Mouse (Mus musculus) testis, adult 2 months (tissue): Measurements from ENCODE around the gene Nmrk1. TPM values are rescaled to one million over a fixed set of nuclear protein-coding genes. Genes with fewer than 3 reads are reported as not detected.

Experiments used
- H3K27ac ChIP-seq: fragments of 200-500 bp; 2 replicates; pipeline ENCODE4 v1.5.1; 2012; ENCODE audit warnings: low read depth, low read length; ENCODE audit not compliant: control insufficient read depth, insufficient read depth
- H3K27me3 ChIP-seq: fragments of 200-500 bp; 2 replicates; pipeline ENCODE4 v1.6.1; 2012; ENCODE audit warnings: mild to moderate bottlenecking, low read length, moderate library complexity; ENCODE audit not compliant: control insufficient read depth, insufficient read depth
- H3K36me3 ChIP-seq: fragments of 200-500 bp; 2 replicates; pipeline ENCODE4 v1.6.1; 2012; ENCODE audit warnings: mild to moderate bottlenecking, low read length; ENCODE audit not compliant: control insufficient read depth, insufficient read depth
- H3K4me1 ChIP-seq: fragments of 200-500 bp; 2 replicates; pipeline ENCODE4 v1.6.1; 2012; ENCODE audit warnings: low read length; ENCODE audit not compliant: control insufficient read depth, insufficient read depth
- H3K4me3 ChIP-seq: fragments of 200-500 bp; 2 replicates; pipeline ENCODE4 v1.5.1; 2012; ENCODE audit warnings: low read depth, mild to moderate bottlenecking, low read length, moderate library complexity, mixed read lengths; ENCODE audit not compliant: control insufficient read depth
- CTCF ChIP-seq: fragments of 200-500 bp; IDR thresholded peaks from 2 replicates; pipeline ENCODE4 v1.5.1; 2012; ENCODE audit warnings: low read depth, mild to moderate bottlenecking, inconsistent platforms, low read length, moderate library complexity; ENCODE audit not compliant: control insufficient read depth, insufficient read depth, insufficient replicate concordance
- POLR2A ChIP-seq: fragments of 200-500 bp; IDR thresholded peaks from 2 replicates; pipeline ENCODE4 v1.6.1; 2012; ENCODE audit warnings: low read depth, mild to moderate bottlenecking, inconsistent platforms, low read length, moderate library complexity; ENCODE audit not compliant: control insufficient read depth
- polyA plus RNA-seq: library from polyadenylated mRNA; depleted of rRNA; stranded (reverse); fragments of >200 nt; gene quantifications from 2 replicates; pipeline ENCODE4 v1.2.3, GENCODE M21; 2012

The Nmrk1 gene
- polyA plus RNA-seq, 1 experiment, result 7.6 TPM

- Histone ChIP-seq H3K27me3 (no peaks in the 10 kb centered on the region), H3K4me3 (no peak overlapping the region), H3K27ac (no peak overlapping the region), H3K36me3 (no peaks in the 10 kb centered on the region), H3K4me1 (no peaks in the 10 kb centered on the region)
- TF ChIP-seq POLR2A (no peak), CTCF (no peak)
These were observed 14.2 kb upstream of the Nmrk1 start for GRCm38 (mm10) chr19:18617504-18617903.

DNA sequence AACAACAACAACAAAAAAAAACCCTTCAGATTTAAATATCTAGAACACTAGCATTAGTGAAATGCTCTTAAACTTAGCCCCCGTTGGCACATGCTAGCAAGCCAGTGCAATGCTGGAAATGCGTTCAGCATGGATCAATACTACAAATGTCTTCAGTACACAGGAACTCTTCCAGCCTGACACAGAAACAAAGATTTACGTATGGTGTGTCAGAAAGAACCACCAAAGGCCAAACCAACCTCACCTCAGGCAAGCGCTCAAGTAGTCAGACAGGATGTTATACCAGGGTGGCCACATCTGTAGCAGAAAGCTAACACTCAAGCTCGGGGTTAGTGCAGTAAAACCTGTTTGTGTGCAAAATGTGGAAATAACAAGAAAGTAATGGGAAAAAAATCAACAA, 12.7 kb upstream of the Nmrk1 start:
- Histone ChIP-seq H3K4me1 (no peaks in the 10 kb centered on the region), H3K27me3 (no peaks in the 10 kb centered on the region), H3K27ac (no peak overlapping the region), H3K4me3 (no peak overlapping the region), H3K36me3 (no peaks in the 10 kb centered on the region)
- TF ChIP-seq CTCF (no peak), POLR2A (no peak)

- TF ChIP-seq POLR2A (no peak), CTCF (no peak)
- Histone ChIP-seq H3K36me3 (no peaks in the 10 kb centered on the region), H3K4me1 (no peaks in the 10 kb centered on the region)
These were observed 12.1 kb upstream of the Nmrk1 start for GRCm38 (mm10) chr19:18619691-18620090.

GRCm38 (mm10) chr19:18623894-18624293, 7.9 kb upstream of the Nmrk1 start:
- Histone ChIP-seq H3K4me1 (no peaks in the 10 kb centered on the region), H3K27me3 (no peaks in the 10 kb centered on the region), H3K4me3 (no peak overlapping the region), H3K27ac (no peak overlapping the region), H3K36me3 (no peaks in the 10 kb centered on the region)
- TF ChIP-seq CTCF, result no peak
- TF ChIP-seq POLR2A, result no peak

More at GRCm38 (mm10) chr19:18619691-18620090, 12.1 kb upstream of the Nmrk1 start:
- no peak overlapping the region for H3K4me3 ChIP-seq
- H3K27me3 ChIP-seq, result no peaks in the 10 kb centered on the region
- H3K27ac ChIP-seq, result no peak overlapping the region

DNA sequence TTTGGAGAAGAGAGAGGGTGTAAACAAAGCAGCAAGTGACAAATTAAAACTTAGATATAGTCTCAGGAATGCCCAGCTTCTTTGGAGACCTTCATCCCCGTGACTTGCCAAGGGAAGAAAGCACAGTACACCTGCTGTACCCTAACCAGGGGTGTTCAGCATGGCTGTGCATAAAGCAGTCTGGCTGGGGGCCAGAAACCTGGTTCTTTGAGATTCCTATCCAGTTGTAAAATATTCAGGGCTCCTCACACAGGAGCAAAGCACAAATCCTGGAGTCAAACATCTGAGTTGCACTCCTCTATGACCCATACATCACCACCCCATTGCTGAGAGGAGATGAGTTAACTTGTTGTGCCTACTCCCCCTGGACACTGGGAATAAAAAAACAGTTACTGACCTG, 2.2 kb upstream of the Nmrk1 start:
- H3K4me3 ChIP-seq, result no peak overlapping the region

GRCm38 (mm10) chr19:18630221-18631119, 1.3 kb upstream of the Nmrk1 start:
- Histone ChIP-seq H3K36me3 (no peaks in the 10 kb centered on the region), H3K4me1 (peaks cover 8% of the 10 kb centered on the region), H3K27ac (no peak overlapping the region; the same call in 1 of the 2 replicates), H3K27me3 (no peaks in the 10 kb centered on the region), H3K4me3 (peak overlapping the region; percentile 97)
- TF ChIP-seq CTCF, result no peak
- TF ChIP-seq POLR2A, result no peak

More for the DNA sequence above, 2.2 kb upstream of the Nmrk1 start:
- no peak for TF ChIP-seq CTCF
- TF ChIP-seq POLR2A, result no peak
- Histone ChIP-seq H3K4me1 (peaks cover 8% of the 10 kb centered on the region), H3K27me3 (no peaks in the 10 kb centered on the region), H3K27ac (no peak overlapping the region), H3K36me3 (no peaks in the 10 kb centered on the region)

DNA sequence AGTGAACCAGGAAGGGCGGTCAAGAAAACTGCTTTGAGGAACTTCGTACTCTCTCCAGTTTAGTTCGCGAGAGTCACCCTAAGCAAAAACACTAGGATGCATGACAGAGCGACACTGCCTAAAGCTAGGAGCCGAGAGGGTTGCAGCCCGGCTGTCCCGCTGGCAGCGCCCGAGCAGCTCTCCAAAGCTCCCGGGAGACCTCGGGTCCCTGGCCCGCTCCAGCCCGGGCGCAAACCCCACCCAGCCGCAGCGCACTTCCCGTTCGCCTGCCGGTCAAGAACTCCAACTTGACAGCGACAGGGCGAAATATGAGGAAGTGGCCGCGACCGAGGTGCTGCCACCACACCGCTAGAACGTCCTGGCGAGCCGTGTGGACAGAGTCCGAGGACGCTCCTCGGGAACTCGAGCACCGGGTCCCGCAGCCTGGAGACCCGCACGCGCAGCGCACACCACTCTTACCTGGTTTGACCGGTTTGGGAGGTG, 548 bp upstream of the Nmrk1 start:
- Histone ChIP-seq H3K27ac (peak overlapping the region; percentile 77), H3K4me1 (peaks cover 8% of the 10 kb centered on the region), H3K36me3 (no peaks in the 10 kb centered on the region), H3K27me3 (no peaks in the 10 kb centered on the region), H3K4me3 (peak overlapping the region; percentile 97)
- TF ChIP-seq POLR2A, result no peak
- no peak for TF ChIP-seq CTCF
